Mouse (Mus musculus) macrophage (primary cell): Measurements from ENCODE around the gene Bri3. TPM values are rescaled to one million over a fixed set of nuclear protein-coding genes. Genes with fewer than 3 reads are reported as not detected.

Source experiments
- H3K27ac ChIP-seq: fragments of 350-480 bp; formaldehyde crosslinking; 2 replicates; pipeline ENCODE4 v1.9.0; 2021
- H3K36me3 ChIP-seq: fragments of 350-480 bp; formaldehyde crosslinking; 2 replicates; pipeline ENCODE4 v1.9.0; 2021; ENCODE audit errors: inconsistent target
- H3K4me3 ChIP-seq: fragments of 350-480 bp; formaldehyde crosslinking; 2 replicates; pipeline ENCODE4 v1.9.0; 2021; ENCODE audit errors: inconsistent target
- H3K79me2 ChIP-seq: fragments of 350-480 bp; formaldehyde crosslinking; 2 replicates; pipeline ENCODE4 v1.9.0; 2021; ENCODE audit errors: inconsistent target
- WGBS: methylation state at CpG from one replicate; pipeline ENCODE4 v1.1.7; 2026; ENCODE audit warnings: inconsistent platforms; ENCODE audit not compliant: missing documents; 5-methylcytosine and 5-hydroxymethylcytosine counted together
- polyA plus RNA-seq: library from polyadenylated mRNA; stranded (reverse); fragments of 250-400 nt; gene quantifications from 3 replicates; pipeline ENCODE4 v1.2.4, GENCODE M21; 2018; ENCODE audit warnings: inconsistent platforms

The Bri3 gene
- polyA plus RNA-seq, 1 experiment from 2014 or later = 238 TPM

- Histone ChIP-seq H3K27ac (peak overlapping the region; percentile 99), H3K79me2 (peaks cover 76% of the 10 kb centered on the region), H3K4me3 (no peak overlapping the region), H3K36me3 (no peaks in the 10 kb centered on the region)
- WGBS = 89% methylated on average over 3 of the region's 3 CpGs
Measured at GRCm38 (mm10) chr5:144249871-144250270, 5.6 kb downstream of the Bri3 start.

GRCm38 (mm10) chr5:144251876-144252577, 7.8 kb downstream of the Bri3 start:
- 10% methylated on average over 13 of the region's 13 CpGs for WGBS
- Histone ChIP-seq H3K36me3 (no peaks in the 10 kb centered on the region), H3K79me2 (peaks cover 69% of the 10 kb centered on the region), H3K4me3 (no peak overlapping the region), H3K27ac (peak overlapping the region; percentile 99)

DNA sequence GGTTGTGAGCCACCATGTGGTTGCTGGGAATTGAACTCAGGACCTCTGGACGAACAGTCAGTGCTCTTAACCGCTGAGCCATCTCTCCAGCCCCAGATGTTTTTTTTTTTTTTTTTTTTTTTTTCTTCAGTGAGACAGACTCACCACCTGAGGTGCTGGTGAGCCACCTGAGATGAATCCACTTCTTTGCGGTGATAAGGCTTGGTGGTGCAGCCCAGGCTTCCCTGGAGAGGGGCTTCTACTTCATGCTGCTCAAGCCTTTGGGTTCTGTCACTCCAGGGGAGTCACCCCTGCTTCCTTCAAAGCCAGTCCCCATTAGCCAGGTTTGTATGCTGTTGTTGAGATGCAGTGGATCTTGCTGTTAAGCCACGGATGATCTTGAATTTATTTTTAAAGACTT, 9.0 kb downstream of the Bri3 start:
- WGBS = 87% methylated on average over 4 of the region's 4 CpGs
- Histone ChIP-seq H3K4me3 (no peak overlapping the region), H3K79me2 (peaks cover 79% of the 10 kb centered on the region), H3K27ac (peak overlapping the region; percentile 99), H3K36me3 (peaks cover 8% of the 10 kb centered on the region; the same call in 1 of the 2 replicates)

- Histone ChIP-seq H3K79me2 (peaks cover 84% of the 10 kb centered on the region), H3K36me3 (peaks cover 18% of the 10 kb centered on the region; the same call in 1 of the 2 replicates), H3K4me3 (peak overlapping the region; percentile 48), H3K27ac (peak overlapping the region; percentile 99)
- WGBS = 28% methylated on average over 16 of the region's 16 CpGs
Measured at GRCm38 (mm10) chr5:144254122-144254810, 10.0 kb downstream of the Bri3 start.

DNA sequence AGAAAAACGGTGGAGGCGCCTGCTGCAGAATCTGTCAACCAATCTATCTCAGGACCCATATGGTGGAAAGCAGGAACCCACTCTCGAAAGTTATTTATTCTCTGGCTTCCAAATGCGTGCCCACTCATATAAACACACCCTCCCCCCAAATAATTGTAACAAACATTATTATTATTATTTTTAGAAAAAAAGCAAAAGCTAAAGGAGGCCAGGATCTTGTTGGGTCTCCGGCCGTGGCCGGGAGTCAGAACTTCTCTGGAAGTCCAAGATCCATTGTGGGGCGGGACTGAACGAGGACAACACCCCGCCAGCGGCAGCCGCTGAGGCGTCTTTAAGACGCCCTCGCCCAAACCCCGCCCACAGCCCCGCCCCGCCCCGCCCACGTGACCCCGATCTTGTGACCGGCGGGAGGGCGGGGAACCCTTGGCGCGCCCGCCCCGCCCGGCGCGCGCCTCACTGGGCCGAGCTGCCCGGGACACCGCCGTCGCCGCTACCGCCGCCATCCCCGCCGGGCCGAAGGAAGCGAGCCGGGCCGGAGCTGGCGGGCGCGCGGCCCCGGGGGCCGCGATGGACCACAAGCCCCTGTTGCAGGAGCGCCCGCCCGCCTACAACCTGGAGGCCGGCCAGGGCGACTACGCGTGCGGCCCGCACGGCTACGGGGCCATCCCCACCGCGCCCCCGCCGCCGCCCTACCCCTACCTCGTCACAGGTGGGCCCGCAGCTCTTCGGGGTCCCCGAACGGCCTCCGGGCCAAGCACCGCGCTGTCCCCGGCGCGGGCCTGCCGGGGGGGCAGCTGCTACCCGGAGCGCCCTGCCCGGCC, 10.8 kb downstream of the Bri3 start:
- H3K27ac ChIP-seq = peak overlapping the region; percentile 99
- H3K36me3 ChIP-seq = peaks cover 26% of the 10 kb centered on the region; the same call in 1 of the 2 replicates
- peak overlapping the region; percentile 62 for H3K4me3 ChIP-seq
- H3K79me2 ChIP-seq = peaks cover 84% of the 10 kb centered on the region
- under 1% methylated on average over 74 of the region's 84 CpGs for WGBS

DNA sequence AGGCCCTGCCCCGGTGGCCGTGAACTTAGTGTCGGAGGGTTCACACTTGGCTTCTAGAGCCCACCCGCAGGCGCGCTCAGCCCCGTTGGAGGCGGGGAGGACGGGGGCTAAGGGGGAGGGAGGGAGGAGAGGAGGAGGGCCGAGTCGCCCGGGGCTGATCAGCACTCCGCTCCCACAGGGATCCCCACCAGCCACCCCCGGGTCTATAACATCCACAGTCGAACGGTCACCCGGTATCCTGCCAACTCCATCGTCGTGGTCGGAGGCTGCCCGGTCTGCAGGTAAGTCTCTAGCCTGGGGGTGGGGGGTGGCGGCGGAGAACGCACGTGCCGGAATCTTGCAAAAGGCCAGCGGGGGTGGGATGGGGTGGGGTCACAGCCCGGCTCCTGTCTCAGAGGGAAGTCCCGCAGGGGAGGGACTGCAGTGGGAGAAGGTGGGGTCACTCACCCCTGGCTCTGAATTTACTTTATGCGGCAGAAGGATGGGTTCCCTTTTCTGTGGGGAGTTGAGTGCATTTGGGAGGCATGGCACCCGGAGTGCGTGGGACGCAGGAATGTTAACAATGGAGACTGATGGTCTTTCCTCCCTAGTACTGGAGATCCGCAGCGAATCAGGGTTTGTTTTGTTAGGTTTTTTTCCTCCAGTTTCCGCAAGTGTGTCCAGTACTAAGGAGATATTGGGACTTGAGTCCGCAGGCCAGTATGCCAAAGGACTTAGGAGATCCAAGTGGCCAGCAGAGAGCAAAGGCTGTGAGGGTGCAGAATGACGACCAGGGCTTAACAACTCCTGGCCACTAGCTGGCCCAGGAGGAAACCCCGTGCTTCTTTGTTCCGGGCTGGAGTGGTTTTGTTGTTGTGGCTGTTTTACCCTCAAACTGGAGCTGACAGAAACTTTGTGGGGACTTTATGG, 11.6 kb downstream of the Bri3 start:
- Histone ChIP-seq H3K27ac (peak overlapping the region; percentile 92), H3K79me2 (peaks cover 84% of the 10 kb centered on the region), H3K36me3 (peaks cover 35% of the 10 kb centered on the region; the same call in 1 of the 2 replicates), H3K4me3 (peak overlapping the region; percentile 62)
- WGBS = under 1% methylated on average over 31 of the region's 40 CpGs

DNA sequence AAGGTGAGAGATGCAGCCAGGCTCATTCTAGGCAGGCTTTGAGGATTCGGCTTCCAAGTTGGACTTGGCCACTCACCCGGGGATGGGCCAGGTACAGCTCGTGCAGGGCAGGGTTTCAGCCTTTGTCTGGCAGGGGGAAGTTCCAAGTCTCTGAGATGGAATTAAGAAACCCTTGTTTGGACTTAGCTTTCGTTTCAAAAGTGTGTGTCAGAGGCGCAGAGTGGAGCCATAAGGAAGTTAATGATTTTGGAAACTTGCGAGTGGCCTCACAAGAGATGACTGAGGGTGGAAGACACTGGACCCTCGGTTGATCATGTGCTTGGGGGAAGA, 12.3 kb downstream of the Bri3 start:
- peaks cover 39% of the 10 kb centered on the region; the same call in 1 of the 2 replicates for H3K36me3 ChIP-seq
- H3K27ac ChIP-seq = peak overlapping the region; percentile 92
- H3K79me2 ChIP-seq = peaks cover 84% of the 10 kb centered on the region
- H3K4me3 ChIP-seq = peak overlapping the region; percentile 62
- 0% methylated on average over 7 of the region's 7 CpGs for WGBS

- peak overlapping the region; percentile 92 for H3K27ac ChIP-seq
- H3K4me3 ChIP-seq = peak overlapping the region; percentile 62
- peaks cover 43% of the 10 kb centered on the region; the same call in 1 of the 2 replicates for H3K36me3 ChIP-seq
- H3K79me2 ChIP-seq = peaks cover 84% of the 10 kb centered on the region
- WGBS = 22% methylated on average over 1 of the region's 1 CpGs
Measured at GRCm38 (mm10) chr5:144256888-144257287, 12.7 kb downstream of the Bri3 start.

GRCm38 (mm10) chr5:144257451-144258110, 13.3 kb downstream of the Bri3 start:
- Histone ChIP-seq H3K27ac (peak overlapping the region; percentile 92), H3K36me3 (peaks cover 47% of the 10 kb centered on the region; the same call in 1 of the 2 replicates), H3K4me3 (peak overlapping the region; percentile 62), H3K79me2 (peaks cover 88% of the 10 kb centered on the region)
- WGBS = 90% methylated on average over 3 of the region's 3 CpGs

- H3K36me3 ChIP-seq = peaks cover 51% of the 10 kb centered on the region
- 88% methylated on average over 12 of the region's 14 CpGs for WGBS
- H3K79me2 ChIP-seq = peaks cover 88% of the 10 kb centered on the region
- peak overlapping the region; percentile 92 for H3K27ac ChIP-seq
- H3K4me3 ChIP-seq = peak overlapping the region; percentile 62; the same call in 1 of the 2 replicates
Measured at GRCm38 (mm10) chr5:144258131-144258611, 13.9 kb downstream of the Bri3 start.

DNA sequence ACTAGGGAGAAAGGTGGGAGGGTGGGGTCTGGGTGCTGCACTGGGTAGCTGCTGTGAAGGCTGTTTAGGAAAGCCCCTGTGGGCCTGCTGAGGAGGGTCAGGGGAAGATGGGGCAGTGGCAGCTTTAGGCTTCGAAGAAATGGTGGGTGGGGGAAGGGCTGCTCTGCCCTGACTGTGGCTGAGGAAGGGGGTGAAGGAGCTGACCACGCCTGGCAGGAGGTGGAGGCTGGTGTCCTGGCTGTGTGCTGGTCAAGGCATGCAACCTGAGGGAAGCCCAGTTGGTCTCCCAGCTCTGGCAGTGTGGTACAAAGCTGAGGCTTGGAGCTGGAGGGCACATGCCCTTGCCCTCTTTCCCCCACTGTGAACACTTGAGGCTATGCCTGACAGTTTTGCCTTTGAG, 14.4 kb downstream of the Bri3 start:
- peak overlapping the region; percentile 92 for H3K27ac ChIP-seq
- H3K79me2 ChIP-seq = peaks cover 88% of the 10 kb centered on the region
- WGBS = 58% methylated on average over 2 of the region's 2 CpGs
- peak overlapping the region; percentile 62; the same call in 1 of the 2 replicates for H3K4me3 ChIP-seq
- peaks cover 55% of the 10 kb centered on the region for H3K36me3 ChIP-seq

GRCm38 (mm10) chr5:144259228-144259627, 15.0 kb downstream of the Bri3 start:
- peaks cover 88% of the 10 kb centered on the region for H3K79me2 ChIP-seq
- peak overlapping the region; percentile 92; the same call in 1 of the 2 replicates for H3K27ac ChIP-seq
- H3K36me3 ChIP-seq = peaks cover 56% of the 10 kb centered on the region
- H3K4me3 ChIP-seq = peak overlapping the region; percentile 62; the same call in 1 of the 2 replicates
- WGBS = 95% methylated on average over 6 of the region's 6 CpGs

DNA sequence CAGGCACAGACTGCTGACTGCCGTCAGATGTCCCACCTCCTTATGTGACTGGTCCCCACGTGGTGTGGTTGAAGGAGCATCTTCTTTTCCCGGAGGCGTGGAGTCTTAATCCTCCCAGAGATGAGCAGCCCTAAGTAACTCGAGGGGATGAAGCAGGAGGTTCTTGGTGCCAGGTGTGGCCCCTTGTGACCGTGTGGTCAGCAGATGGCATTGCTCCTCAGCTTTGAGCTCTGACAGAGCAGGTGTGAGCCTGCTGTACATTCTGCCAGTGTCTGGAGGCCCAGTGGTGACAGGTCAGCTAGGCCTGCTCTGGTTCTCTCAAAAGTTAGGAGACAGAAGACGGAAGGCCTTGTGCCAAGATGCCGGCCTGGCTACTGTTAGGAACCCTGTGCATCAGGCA, 16.2 kb downstream of the Bri3 start:
- H3K36me3 ChIP-seq = peaks cover 68% of the 10 kb centered on the region
- WGBS = 93% methylated on average over 8 of the region's 8 CpGs

More for the DNA sequence above, 16.2 kb downstream of the Bri3 start:
- no peak overlapping the region for H3K27ac ChIP-seq
- H3K79me2 ChIP-seq = peaks cover 99% of the 10 kb centered on the region
- no peak overlapping the region for H3K4me3 ChIP-seq
